Mouse (Mus musculus): ENCODE data around the gene Fpr-rs4.
"Not testable (repeated sequence)": the region's sequence is repeated elsewhere in the genome, so short reads cannot be mapped to it uniquely, and the experiment has no call there.

The Fpr-rs4 gene

GRCm38 (mm10) chr17:18021433-18021832 is at the start of gene Fpr-rs4:
Gene Fpr-rs4 (plus strand): TSS chr17:18021733.
- in situ Hi-C loops (cut with MboI, MseI) = no loop called here

- in situ Hi-C loops (cut with MboI, MseI) = no loop called here
Observed at GRCm38 (mm10) chr17:17973443-17973842, 48.1 kb upstream of the Fpr-rs4 start.

GRCm38 (mm10) chr17:17981232-17981631 is 40.3 kb upstream of the Fpr-rs4 start:
- in situ Hi-C loops (cut with MboI, MseI) = not testable (repeated sequence)

- in situ Hi-C loops (cut with MboI, MseI) = no loop called here
Observed at GRCm38 (mm10) chr17:18004752-18005151, 16.8 kb upstream of the Fpr-rs4 start.

GRCm38 (mm10) chr17:18049124-18049523 is 27.6 kb downstream of the Fpr-rs4 start, which contains the start of gene Vmn2r124:
Gene Vmn2r124 (plus strand): TSS chr17:18049424.
- in situ Hi-C loops (cut with MboI, MseI) = no loop called here
